Mouse (Mus musculus): ENCODE data around the gene Appl1. TPM values are rescaled to one million over a fixed set of nuclear protein-coding genes. Genes with fewer than 3 reads are reported as not detected.
"Not testable (repeated sequence)": the region's sequence is repeated elsewhere in the genome, so short reads cannot be mapped to it uniquely, and the experiment has no call there.

Appl1 gene
- total RNA-seq, 2 experiments from 2014 or later, result 18.6 to 21.6 TPM

DNA sequence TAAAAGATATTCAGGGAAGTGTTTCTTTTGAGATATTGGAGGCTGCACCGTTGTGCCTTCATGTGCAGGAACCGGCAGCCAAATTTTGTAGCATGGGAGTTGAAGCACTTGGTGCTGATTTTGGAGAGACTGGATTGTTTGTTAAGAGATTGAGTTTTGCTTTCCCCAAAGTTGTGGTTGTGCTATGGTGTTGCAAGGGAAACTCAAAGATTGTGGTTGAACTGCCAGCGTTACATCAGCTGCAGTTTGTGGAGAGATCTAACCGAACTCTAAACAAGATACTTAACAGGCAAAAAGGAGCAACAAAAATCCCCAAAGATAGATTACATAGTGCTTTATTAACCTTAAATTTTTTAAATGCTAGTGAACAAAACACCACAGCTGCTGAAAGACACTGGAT is 35.5 kb downstream of the Appl1 start:
- no peak for DNase-seq
- no peak overlapping the region for H3K4me3 ChIP-seq
- no peak overlapping the region for H3K27ac ChIP-seq
- intact Hi-C loops (cut with DNase I), result no loop called here
- TF ChIP-seq CTCF (IDR thresholded peaks at IDR 0.05), result no peak

DNA sequence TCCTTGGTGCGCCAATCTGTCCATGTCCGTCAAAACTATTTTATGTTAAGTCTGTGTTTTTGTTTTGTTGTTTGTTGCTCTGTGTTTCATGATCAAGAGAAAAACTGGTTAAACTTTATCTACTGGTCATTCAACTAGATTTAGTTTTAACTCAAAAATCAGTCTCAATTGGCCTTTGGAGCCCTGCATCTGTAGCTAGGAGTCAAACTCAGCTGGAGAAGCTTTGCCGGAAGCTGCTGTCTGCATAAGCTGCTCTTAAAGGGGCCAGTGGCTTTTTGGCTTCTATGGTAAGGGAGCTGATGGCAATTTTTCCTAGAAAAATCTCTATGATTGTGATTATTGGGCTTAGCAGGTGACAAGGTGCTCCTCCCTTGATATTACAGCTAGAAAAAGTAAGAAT is 36.1 kb downstream of the Appl1 start:
- DNase-seq, result no peak
- no peak for TF ChIP-seq CTCF (IDR thresholded peaks at IDR 0.05)
- H3K27ac ChIP-seq, result no peak overlapping the region
- no peak overlapping the region for H3K4me3 ChIP-seq
- intact Hi-C loops (cut with DNase I), result no loop called here

DNA sequence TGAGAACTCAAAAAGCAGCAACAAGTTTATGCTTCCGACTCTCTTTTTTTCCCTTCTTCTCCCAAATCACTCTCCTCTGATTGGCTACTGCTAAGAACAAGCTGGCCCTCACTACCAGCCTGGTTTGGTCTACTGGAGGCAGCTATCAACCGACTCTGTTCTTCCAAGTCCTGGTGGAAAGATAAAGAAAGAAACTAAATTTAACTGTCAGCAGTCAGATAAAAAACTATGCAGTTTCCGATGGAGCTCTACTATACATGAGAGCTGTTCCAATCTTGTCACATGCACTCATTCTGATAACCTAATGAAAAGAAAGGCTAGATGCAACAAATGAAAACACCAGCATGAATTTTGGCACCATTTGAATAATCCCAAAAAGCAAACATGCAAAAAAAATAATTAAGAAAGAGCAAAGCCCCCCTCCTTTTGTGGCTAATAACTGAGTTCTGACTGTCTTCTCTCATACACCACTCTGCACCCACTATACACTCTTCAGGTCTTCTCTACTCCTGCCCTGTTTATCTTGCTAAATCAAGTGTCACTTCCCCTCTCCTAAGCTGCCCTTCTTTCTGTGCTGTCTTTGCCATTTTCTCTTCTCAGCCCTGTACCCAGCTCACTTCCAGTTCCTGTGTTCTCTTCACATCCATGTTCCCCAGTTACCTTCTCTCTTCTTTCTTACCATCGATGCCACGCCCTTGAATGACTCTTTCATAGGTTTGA is 47.2 kb downstream of the Appl1 start:
- no peak for DNase-seq
- no peak overlapping the region for H3K27ac ChIP-seq
- H3K4me3 ChIP-seq, result no peak overlapping the region
- TF ChIP-seq CTCF (IDR thresholded peaks at IDR 0.05), result no peak
- intact Hi-C loops (cut with DNase I), result no loop called here

GRCm38 (mm10) chr14:26919310-26919709 is 51.7 kb downstream of the Appl1 start:
- no peak for TF ChIP-seq CTCF (IDR thresholded peaks at IDR 0.05)
- intact Hi-C loops (cut with DNase I), result no loop called here
- no peak for DNase-seq

GRCm38 (mm10) chr14:26913681-26914268 is 57.3 kb downstream of the Appl1 start:
- intact Hi-C loops (cut with DNase I), result no loop called here
- TF ChIP-seq CTCF (IDR thresholded peaks at IDR 0.05), result no peak

More at GRCm38 (mm10) chr14:26919310-26919709, 51.7 kb downstream of the Appl1 start:
- Histone ChIP-seq H3K4me3 (no peak overlapping the region), H3K27ac (no peak overlapping the region)

DNA sequence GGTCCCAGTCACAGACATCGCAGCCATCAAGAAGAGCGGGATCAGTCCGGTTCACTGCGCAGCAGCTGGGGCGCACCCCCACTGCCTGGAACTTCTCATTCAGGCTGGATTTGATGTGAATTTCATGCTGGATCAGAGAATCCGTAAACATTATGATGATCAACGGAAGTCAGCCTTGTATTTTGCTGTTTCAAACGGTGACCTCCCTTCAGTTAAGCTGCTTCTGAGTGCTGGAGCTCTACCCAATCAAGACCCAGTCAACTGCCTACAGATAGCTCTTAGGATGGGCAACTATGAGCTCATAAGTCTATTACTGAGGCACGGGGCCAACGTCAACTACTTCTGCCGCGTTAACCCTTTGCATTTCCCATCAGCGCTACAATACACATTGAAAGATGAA is 59.2 kb downstream of the Appl1 start:
- TF ChIP-seq CTCF (IDR thresholded peaks at IDR 0.05), result no peak
- no peak overlapping the region for H3K27ac ChIP-seq
- peak overlapping the region; percentile 19; the same call in 1 of the 2 replicates for H3K4me3 ChIP-seq
- intact Hi-C loops (cut with DNase I), result no loop called here
- no peak for DNase-seq

More at GRCm38 (mm10) chr14:26913681-26914268, 57.3 kb downstream of the Appl1 start:
- Histone ChIP-seq H3K4me3 (no peak overlapping the region), H3K27ac (no peak overlapping the region)
- no peak for DNase-seq

DNA sequence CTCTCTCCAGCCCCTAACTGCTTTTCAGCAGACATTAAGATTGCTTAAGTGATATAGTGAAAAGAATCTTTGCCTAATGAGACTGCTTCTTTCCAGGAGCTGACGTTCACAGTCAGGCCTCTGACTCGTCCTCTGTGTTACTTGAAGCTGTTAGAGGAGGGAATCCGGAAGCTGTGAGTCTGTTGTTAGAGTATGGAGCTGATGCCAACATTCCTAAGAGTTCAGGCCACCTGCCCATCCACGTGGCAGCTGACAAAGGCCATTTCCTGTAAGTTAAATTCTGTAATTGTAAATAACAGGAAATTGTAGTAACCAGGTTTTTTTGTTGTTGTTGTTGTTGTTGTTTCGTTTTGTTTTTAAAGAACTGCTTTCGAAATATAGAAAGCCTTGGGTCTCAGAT is 59.8 kb downstream of the Appl1 start:
- intact Hi-C loops (cut with DNase I), result no loop called here
- no peak for TF ChIP-seq CTCF (IDR thresholded peaks at IDR 0.05)
- Histone ChIP-seq H3K27ac (peak overlapping the region; percentile 28), H3K4me3 (no peak overlapping the region)
- no peak for DNase-seq

DNA sequence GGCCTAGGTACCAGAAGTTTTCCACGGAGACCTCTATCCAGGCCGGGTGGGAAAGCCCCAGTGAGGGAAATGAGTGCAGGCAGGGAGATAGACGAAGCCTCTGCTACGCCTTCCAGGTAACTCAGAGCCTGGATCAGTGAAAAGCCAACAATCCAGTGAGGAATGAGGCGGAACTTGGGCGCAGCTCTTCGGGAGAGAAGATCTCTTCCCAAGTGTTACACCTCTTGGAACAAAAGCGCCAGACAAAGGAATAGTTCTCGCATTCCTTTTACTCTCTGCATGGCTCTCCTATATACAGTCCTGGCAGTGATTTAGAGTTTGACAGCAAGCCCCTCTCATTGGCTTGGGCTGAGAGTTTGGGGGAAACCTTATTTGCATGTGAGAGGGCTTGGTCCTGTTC is 60.6 kb downstream of the Appl1 start:
- DNase-seq; H3K27ac ChIP-seq; H3K4me3 ChIP-seq; intact Hi-C loops (cut with DNase I): not testable (repeated sequence)

DNA sequence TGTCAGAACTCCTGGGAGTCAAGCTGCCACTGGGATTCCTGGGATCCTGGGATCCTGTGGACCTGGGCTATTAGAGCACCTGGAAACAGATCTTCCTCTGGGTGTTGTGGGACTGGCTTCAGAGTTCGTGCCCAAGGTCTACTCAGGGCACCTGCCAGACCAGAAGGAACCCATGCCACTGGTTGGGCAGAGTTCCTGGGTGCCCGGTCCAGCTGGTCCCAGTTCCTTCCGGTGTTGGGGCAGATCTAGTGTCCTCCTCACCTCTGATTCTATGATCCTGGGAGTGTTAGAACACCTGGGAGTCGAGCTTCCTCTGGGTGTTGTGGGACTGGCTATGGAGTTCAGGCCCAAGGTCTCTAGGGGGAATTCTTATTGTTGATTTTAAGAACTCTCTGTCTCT is 63.6 kb downstream of the Appl1 start:
- intact Hi-C loops (cut with DNase I), result no loop called here
- DNase-seq, result peak; percentile 52
- Histone ChIP-seq H3K4me3 (no peak overlapping the region), H3K27ac (no peak overlapping the region)
- no peak for TF ChIP-seq CTCF (IDR thresholded peaks at IDR 0.05)

GRCm38 (mm10) chr14:26900893-26901292 is 70.1 kb downstream of the Appl1 start:
- Histone ChIP-seq H3K27ac (no peak overlapping the region), H3K4me3 (no peak overlapping the region)
- no peak for TF ChIP-seq CTCF (IDR thresholded peaks at IDR 0.05)
- no peak for DNase-seq
- intact Hi-C loops (cut with DNase I), result no loop called here

DNA sequence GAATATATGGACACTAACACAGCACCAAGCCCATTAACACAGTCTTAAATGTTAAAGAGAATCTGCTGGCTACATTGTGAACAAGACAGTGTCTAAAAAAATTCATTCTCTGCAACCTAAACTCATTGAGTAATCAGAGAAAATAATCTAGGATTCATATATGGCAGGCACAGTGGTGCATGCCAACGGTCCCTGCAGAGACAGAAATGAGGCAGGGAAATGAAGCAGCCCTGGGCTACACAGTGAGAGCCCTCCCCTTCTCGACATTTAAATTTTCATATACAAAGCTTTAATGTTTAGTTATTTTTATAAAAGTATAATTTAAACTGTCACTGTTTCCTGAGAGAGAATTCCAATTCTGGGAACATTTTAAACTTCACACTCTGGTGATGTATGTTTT is 71.5 kb downstream of the Appl1 start:
- no peak for DNase-seq
- intact Hi-C loops (cut with DNase I), result loop anchor here (10.0 kb wide), 1 partner anchor 395 kb away; no protein-coding TSS in a partner anchor
- no peak for TF ChIP-seq CTCF (IDR thresholded peaks at IDR 0.05)

DNA sequence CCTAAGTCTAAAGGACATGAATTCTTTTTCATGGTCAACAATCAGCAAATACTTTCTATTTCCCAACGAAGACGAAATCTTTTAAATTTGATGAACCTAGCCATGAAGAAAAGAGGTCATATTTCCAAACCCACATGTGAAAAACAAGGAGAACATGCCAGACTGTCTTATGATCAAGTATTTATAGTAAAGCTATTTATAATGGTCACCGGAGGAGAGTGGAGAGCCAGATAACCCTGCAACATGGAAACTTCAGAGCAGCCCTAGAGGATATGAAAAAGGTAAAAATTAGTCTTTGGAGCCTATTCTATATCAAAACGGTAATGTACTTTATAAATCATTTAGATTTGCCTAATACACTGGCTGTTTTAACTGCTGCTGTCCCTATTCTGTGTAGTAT is 76.6 kb downstream of the Appl1 start, which contains the start of gene Asb14:
Asb14 (plus strand) TSS at position 166 of the 400 bp plus-strand sequence.
- no peak for TF ChIP-seq CTCF (IDR thresholded peaks at IDR 0.05)
- intact Hi-C loops (cut with DNase I), result loop anchor here (5.0 to 10.0 kb wide), 2 partner anchors 78 to 390 kb away; partner anchors contain the start of gene Appl1
- Histone ChIP-seq H3K4me3 (peak within 1 kb of the TSS; percentile 76), H3K27ac (peak within 1 kb of the TSS; percentile 94)
- DNase-seq, result no peak

More for the DNA sequence above, 71.5 kb downstream of the Appl1 start:
- no peak overlapping the region for H3K27ac ChIP-seq
- H3K4me3 ChIP-seq, result no peak overlapping the region

- intact Hi-C loops (cut with DNase I), result loop anchor here (5.0 to 10.0 kb wide), 2 partner anchors 82 to 386 kb away; partner anchors contain the start of gene Appl1
- no peak for DNase-seq
- H3K27ac ChIP-seq, result no peak overlapping the region
- no peak overlapping the region for H3K4me3 ChIP-seq
- TF ChIP-seq CTCF (IDR thresholded peaks at IDR 0.05), result no peak
Measured at GRCm38 (mm10) chr14:26890777-26891176, 80.3 kb downstream of the Appl1 start.

Measured in gastrocnemius, adult 2 months (tissue).